Mouse (Mus musculus): Measurements from ENCODE around the gene Dusp19. TPM values are rescaled to one million over a fixed set of nuclear protein-coding genes. Genes with fewer than 3 reads are reported as not detected.

Gene Dusp19
- total and polyA plus RNA-seq, 2 experiments from 2014 or later: 10.5 to 20.5 TPM

DNA sequence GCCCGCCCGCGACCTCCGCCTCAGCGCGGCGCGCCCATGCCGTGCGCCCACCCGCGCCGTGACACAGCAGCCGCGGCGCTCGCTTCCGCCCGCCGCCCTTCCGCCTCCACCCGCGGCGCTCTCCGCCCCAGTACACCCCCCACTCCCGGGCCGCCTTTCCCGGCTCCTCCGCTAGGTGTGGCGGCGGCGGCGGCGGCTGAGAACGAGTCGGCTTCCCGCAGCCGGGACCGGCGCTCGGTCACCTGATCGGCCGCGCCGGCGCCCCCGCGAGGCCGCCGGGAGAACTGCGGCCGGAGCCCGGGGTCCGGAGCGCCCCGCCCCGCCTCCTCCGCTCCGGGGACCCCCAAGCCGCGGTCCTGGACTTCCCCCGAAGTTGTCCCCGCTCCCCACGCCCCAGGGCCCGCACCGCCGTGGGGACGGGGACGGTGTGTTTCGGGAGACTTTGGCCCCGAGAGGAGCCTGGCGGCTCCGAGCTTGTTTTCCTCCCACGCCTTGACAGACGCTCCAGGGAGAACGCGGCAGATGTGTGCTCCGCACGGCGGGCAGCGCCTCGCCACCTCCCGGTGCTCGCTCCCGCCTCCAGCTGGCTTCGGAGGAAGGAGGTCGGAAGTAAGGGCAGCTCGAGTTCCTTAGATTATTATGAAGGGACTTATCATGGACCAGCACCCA is 35.7 kb upstream of the Dusp19 start, which contains the start of gene Nckap1:
Gene Nckap1, minus strand, starts transcription at position 338 of the 669 bp plus-strand sequence.
- Histone ChIP-seq H3K9ac (peak within 1 kb of the TSS; percentile 99), H3K4me3 (ENCODE audit: low read depth, low read length) (peak within 1 kb of the TSS; percentile 97), H3K4me2 (ENCODE audit: low read depth) (peak within 1 kb of the TSS; percentile 52), H3K4me1 (ENCODE audit: insufficient read depth) (peaks cover 14% of the 10 kb centered on the region; the same call in 1 of the 2 replicates), H3K27me3 (ENCODE audit: insufficient read depth, low read length) (no peaks in the 10 kb centered on the region), H3K27ac (ENCODE audit: low read depth, low read length) (peak within 1 kb of the TSS; percentile 97), H3K36me3 (ENCODE audit: insufficient read depth) (no peaks in the 10 kb centered on the region), H3K9me3 (ENCODE audit: low read length) (no peaks in the 10 kb centered on the region)
- TF ChIP-seq CTCF (IDR thresholded peaks at IDR 0.05; ENCODE audit: low read depth): peak; percentile 69
- ATAC-seq (peak; percentile 96), DNase-seq (peak; percentile 93)
- 2% methylated on average over 68 of the region's 88 CpGs for WGBS

DNA sequence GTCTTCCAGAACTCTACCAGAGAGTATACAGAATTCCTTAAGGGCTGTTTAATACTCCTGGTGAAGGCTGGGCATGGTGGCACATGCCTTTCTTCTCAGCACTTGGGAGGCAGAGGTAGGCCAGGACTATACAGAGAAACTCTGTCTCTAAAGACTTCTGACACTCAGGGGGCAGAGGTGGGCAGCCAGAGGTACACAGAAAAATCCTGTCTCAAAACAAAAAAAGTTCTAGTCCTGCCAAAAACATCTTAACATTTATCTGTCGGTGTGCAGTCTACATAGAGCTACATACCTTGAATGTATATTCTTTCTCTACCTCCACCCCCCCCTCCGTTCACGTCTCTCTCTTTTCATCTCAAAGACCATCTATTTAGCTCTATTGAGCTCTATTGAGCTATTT is 34.5 kb upstream of the Dusp19 start:
- no peak overlapping the region for H3K4me2 ChIP-seq (ENCODE audit: low read depth)
- 57% methylated on average over 3 of the region's 3 CpGs for WGBS
- peaks cover 14% of the 10 kb centered on the region; the same call in 1 of the 2 replicates for H3K4me1 ChIP-seq (ENCODE audit: insufficient read depth)
- ATAC-seq: no peak
- no peak overlapping the region for H3K9ac ChIP-seq
- no peaks in the 10 kb centered on the region for H3K36me3 ChIP-seq (ENCODE audit: insufficient read depth)
- DNase-seq: no peak
- no peak overlapping the region for H3K27ac ChIP-seq (ENCODE audit: low read depth, low read length)
- no peaks in the 10 kb centered on the region for H3K9me3 ChIP-seq (ENCODE audit: low read length)
- H3K27me3 ChIP-seq (ENCODE audit: insufficient read depth, low read length): no peaks in the 10 kb centered on the region
- H3K4me3 ChIP-seq (ENCODE audit: low read depth, low read length): no peak overlapping the region
- no peak for TF ChIP-seq CTCF (IDR thresholded peaks at IDR 0.05; ENCODE audit: low read depth)

DNA sequence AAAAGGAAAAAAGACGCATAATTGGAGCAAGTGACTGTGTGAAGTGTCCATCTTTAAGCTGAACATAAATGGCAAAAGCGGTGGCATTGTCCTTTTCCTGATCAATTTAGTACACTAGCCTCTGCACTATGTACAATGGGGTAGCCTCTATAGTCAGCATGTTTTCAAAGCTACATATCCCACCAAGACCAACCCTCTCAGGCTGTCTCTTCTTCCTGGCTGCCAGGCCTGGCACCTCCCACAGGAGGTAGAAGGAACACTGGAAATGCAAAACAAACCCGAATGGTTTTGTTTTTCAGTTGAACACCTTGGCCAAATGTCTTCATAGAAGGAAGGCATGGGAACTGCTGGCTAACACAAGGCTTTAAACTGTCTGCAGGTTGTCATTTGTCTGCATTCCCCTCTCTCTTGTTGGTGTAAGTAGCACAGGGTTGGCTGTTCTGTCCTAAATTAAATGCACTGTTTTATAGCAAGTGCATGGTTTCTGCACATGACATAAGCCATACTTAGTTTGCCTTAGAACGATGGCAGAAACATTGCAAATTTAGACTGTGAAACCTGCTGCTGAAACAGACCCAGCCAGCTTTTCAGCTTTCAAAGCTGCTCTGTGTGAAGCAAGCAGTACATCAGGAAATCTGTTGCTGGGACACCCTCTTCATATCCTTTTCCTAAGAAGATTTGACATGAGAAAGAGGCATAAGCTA is 22.5 kb upstream of the Dusp19 start:
- no peak overlapping the region for H3K4me3 ChIP-seq (ENCODE audit: low read depth, low read length)
- H3K9ac ChIP-seq: no peak overlapping the region
- H3K27ac ChIP-seq (ENCODE audit: low read depth, low read length): peak overlapping the region; percentile 74
- DNase-seq (peak; percentile 81), ATAC-seq (peak; percentile 94)
- H3K36me3 ChIP-seq (ENCODE audit: insufficient read depth): no peaks in the 10 kb centered on the region
- no peak; the same call in 1 of the 2 replicates for TF ChIP-seq CTCF (IDR thresholded peaks at IDR 0.05; ENCODE audit: low read depth)
- H3K4me2 ChIP-seq (ENCODE audit: low read depth): no peak overlapping the region
- H3K9me3 ChIP-seq (ENCODE audit: low read length): no peaks in the 10 kb centered on the region
- H3K4me1 ChIP-seq (ENCODE audit: insufficient read depth): 0 out of 2 replicates have a peak, but pooled peaks cover 6% of the 10 kb centered on the region
- no peaks in the 10 kb centered on the region for H3K27me3 ChIP-seq (ENCODE audit: insufficient read depth, low read length)
- 62% methylated on average over 4 of the region's 4 CpGs for WGBS

DNA sequence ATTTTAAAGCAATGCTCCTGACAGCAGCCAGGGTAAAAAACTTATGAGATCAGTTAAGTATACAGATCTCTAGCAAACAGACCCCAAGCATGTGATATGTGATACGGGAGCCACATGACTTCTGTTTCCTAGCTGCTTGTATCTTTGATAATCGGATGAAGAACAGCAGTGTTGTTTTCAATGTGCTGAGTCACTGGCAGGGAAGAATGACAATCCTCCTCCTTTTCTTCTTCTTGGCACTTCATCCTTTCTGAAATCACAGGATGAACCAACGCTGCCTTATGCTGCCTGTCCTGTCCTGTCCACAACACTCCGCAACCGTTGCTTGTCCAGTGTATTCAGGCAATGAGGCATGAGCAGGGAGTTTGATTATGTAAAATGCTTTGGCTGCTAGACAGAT is 19.9 kb upstream of the Dusp19 start:
- H3K4me2 ChIP-seq (ENCODE audit: low read depth): no peak overlapping the region
- 0 out of 2 replicates have a peak, but pooled peaks cover 6% of the 10 kb centered on the region for H3K4me1 ChIP-seq (ENCODE audit: insufficient read depth)
- no peaks in the 10 kb centered on the region for H3K9me3 ChIP-seq (ENCODE audit: low read length)
- H3K27me3 ChIP-seq (ENCODE audit: insufficient read depth, low read length): no peaks in the 10 kb centered on the region
- no peak overlapping the region for H3K9ac ChIP-seq
- 58% methylated on average over 5 of the region's 5 CpGs for WGBS
- no peak for DNase-seq
- no peak overlapping the region for H3K4me3 ChIP-seq (ENCODE audit: low read depth, low read length)
- ATAC-seq: no peak
- no peaks in the 10 kb centered on the region for H3K36me3 ChIP-seq (ENCODE audit: insufficient read depth)
- no peak overlapping the region for H3K27ac ChIP-seq (ENCODE audit: low read depth, low read length)
- TF ChIP-seq CTCF (IDR thresholded peaks at IDR 0.05; ENCODE audit: low read depth): no peak

DNA sequence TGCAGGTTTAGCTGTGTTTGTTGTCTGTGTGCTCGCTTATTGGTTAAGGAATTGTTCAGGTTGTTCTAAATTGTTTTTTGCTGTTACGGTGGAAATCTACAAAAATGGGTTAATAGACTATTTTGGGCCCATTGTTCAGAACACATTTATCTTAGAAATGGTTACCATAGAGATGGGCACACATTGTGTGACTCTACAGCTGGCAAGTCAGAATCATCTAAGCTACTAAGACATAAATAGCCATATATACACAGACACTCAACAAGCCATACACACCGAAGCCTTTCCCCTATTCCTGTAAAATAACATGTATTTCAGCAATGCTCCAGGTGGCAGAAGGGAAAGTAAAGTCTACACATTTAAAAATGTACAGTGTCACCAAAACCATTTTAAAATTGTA is 17.0 kb upstream of the Dusp19 start:
- H3K9ac ChIP-seq: no peak overlapping the region
- H3K36me3 ChIP-seq (ENCODE audit: insufficient read depth): no peaks in the 10 kb centered on the region
- DNase-seq (no peak), ATAC-seq (no peak)
- H3K4me2 ChIP-seq (ENCODE audit: low read depth): no peak overlapping the region
- no peak overlapping the region for H3K27ac ChIP-seq (ENCODE audit: low read depth, low read length)
- no peaks in the 10 kb centered on the region for H3K27me3 ChIP-seq (ENCODE audit: insufficient read depth, low read length)
- H3K4me3 ChIP-seq (ENCODE audit: low read depth, low read length): no peak overlapping the region
- TF ChIP-seq CTCF (IDR thresholded peaks at IDR 0.05; ENCODE audit: low read depth): no peak
- no peaks in the 10 kb centered on the region for H3K9me3 ChIP-seq (ENCODE audit: low read length)
- H3K4me1 ChIP-seq (ENCODE audit: insufficient read depth): no peaks in the 10 kb centered on the region
- WGBS: 69% methylated on average over 3 of the region's 3 CpGs

DNA sequence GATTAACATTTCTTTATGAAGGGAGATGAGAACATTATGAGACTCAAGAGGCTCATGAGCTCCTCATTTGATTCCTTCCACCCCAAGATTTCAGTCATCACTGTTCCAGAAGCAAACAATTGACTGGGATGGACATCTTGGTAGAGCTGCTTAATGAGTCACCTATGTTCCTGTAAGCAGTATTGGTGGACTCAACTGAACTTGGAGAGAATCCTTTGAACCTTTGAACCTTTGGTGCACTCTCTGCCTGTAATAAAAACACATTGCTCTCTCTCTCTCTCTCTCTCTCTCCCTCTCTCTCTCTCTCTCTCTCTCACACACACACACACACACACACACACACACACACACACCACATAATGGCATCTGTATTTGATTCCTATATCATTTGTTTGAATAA is 16.2 kb upstream of the Dusp19 start:
- no peak overlapping the region for H3K4me2 ChIP-seq (ENCODE audit: low read depth)
- ATAC-seq (no peak), DNase-seq (no peak)
- no peak overlapping the region for H3K4me3 ChIP-seq (ENCODE audit: low read depth, low read length)
- no peaks in the 10 kb centered on the region for H3K27me3 ChIP-seq (ENCODE audit: insufficient read depth, low read length)
- H3K4me1 ChIP-seq (ENCODE audit: insufficient read depth): no peaks in the 10 kb centered on the region
- no peaks in the 10 kb centered on the region for H3K9me3 ChIP-seq (ENCODE audit: low read length)
- no peak overlapping the region for H3K27ac ChIP-seq (ENCODE audit: low read depth, low read length)
- no peak overlapping the region for H3K9ac ChIP-seq
- no peak for TF ChIP-seq CTCF (IDR thresholded peaks at IDR 0.05; ENCODE audit: low read depth)
- no peaks in the 10 kb centered on the region for H3K36me3 ChIP-seq (ENCODE audit: insufficient read depth)

DNA sequence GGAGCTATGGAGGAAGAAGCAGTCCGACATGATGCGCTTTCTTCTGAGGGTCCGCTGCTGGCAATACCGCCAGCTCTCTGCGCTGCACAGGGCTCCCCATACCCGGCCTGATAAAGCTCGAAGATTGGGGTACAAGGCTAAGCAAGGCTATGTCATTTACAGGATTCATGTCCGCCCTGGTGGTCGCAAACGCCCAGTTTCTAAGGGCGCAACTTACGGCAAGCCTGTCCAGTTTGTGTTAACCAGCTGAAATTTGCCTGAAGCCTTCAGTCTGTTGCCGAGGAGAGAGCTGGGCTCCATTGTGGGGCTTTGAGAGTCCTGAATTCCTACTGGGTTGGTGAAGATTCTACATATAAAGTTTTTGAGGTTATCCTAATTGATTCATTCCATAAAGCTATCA is 14.1 kb upstream of the Dusp19 start:
- no peaks in the 10 kb centered on the region for H3K27me3 ChIP-seq (ENCODE audit: insufficient read depth, low read length)
- TF ChIP-seq CTCF (IDR thresholded peaks at IDR 0.05; ENCODE audit: low read depth): no peak
- H3K36me3 ChIP-seq (ENCODE audit: insufficient read depth): no peaks in the 10 kb centered on the region
- H3K27ac ChIP-seq (ENCODE audit: low read depth, low read length): no peak overlapping the region
- H3K4me2 ChIP-seq (ENCODE audit: low read depth): no peak overlapping the region
- H3K4me3 ChIP-seq (ENCODE audit: low read depth, low read length): no peak overlapping the region
- 96% methylated on average over 13 of the region's 13 CpGs for WGBS
- H3K4me1 ChIP-seq (ENCODE audit: insufficient read depth): no peaks in the 10 kb centered on the region
- no peaks in the 10 kb centered on the region for H3K9me3 ChIP-seq (ENCODE audit: low read length)
- ATAC-seq (no peak), DNase-seq (no peak)
- no peak overlapping the region for H3K9ac ChIP-seq
